Mouse (Mus musculus): ENCODE measurements around the gene Ntrk3. TPM values are rescaled to one million over a fixed set of nuclear protein-coding genes. Genes with fewer than 3 reads are reported as not detected.

Gene Ntrk3
- polyA plus RNA-seq, 1 experiment from 2014 or later = 25.3 TPM

- H3K9me3 ChIP-seq = no peaks in the 10 kb centered on the region
- no peaks in the 10 kb centered on the region for H3K36me3 ChIP-seq (replicated peaks)
- peaks cover 6% of the 10 kb centered on the region; the same call in 1 of the 2 replicates for H3K4me1 ChIP-seq
- no peak overlapping the region for H3K4me2 ChIP-seq
- H3K9ac ChIP-seq = no peak overlapping the region
- ATAC-seq (replicated peaks) = no peak
- H3K27ac ChIP-seq = no peak overlapping the region
- H3K4me3 ChIP-seq = no peak overlapping the region
- H3K27me3 ChIP-seq (replicated peaks) = peaks cover 18% of the 10 kb centered on the region; the same call in 1 of the 2 replicates
- 4% methylated on average over 3 of the region's 3 CpGs for WGBS
Observed at GRCm38 (mm10) chr7:78584499-78584898, 153.3 kb downstream of the Ntrk3 start.

- Histone ChIP-seq H3K9me3 (no peaks in the 10 kb centered on the region), H3K27me3 (replicated peaks) (peaks cover 18% of the 10 kb centered on the region; the same call in 1 of the 2 replicates), H3K4me1 (peaks cover 14% of the 10 kb centered on the region; the same call in 1 of the 2 replicates), H3K27ac (no peak overlapping the region), H3K4me2 (no peak overlapping the region), H3K9ac (no peak overlapping the region), H3K36me3 (replicated peaks) (no peaks in the 10 kb centered on the region), H3K4me3 (no peak overlapping the region)
- 57% methylated on average over 6 of the region's 6 CpGs for WGBS
- no peak for ATAC-seq (replicated peaks)
Observed at GRCm38 (mm10) chr7:78583678-78584077, 154.1 kb downstream of the Ntrk3 start.

- peaks cover 18% of the 10 kb centered on the region; the same call in 1 of the 2 replicates for H3K27me3 ChIP-seq (replicated peaks)
- WGBS = 50% methylated on average over 1 of the region's 1 CpGs
Observed at GRCm38 (mm10) chr7:78581341-78581740, 156.5 kb downstream of the Ntrk3 start.

GRCm38 (mm10) chr7:78579461-78580234 is 158.2 kb downstream of the Ntrk3 start:
- Histone ChIP-seq H3K27ac (peak overlapping the region; percentile 91), H3K36me3 (replicated peaks) (no peaks in the 10 kb centered on the region), H3K9ac (peak overlapping the region; percentile 62), H3K27me3 (replicated peaks) (peaks cover 18% of the 10 kb centered on the region; the same call in 1 of the 2 replicates), H3K4me3 (peak overlapping the region; percentile 67), H3K4me2 (peak overlapping the region; percentile 87), H3K4me1 (peaks cover 35% of the 10 kb centered on the region), H3K9me3 (no peaks in the 10 kb centered on the region)
- ATAC-seq (replicated peaks) = peak; percentile 18; the same call in 1 of the 2 replicates
- 1% methylated on average over 13 of the region's 13 CpGs for WGBS

More at GRCm38 (mm10) chr7:78581341-78581740, 156.5 kb downstream of the Ntrk3 start:
- Histone ChIP-seq H3K27ac (no peak overlapping the region), H3K9ac (no peak overlapping the region), H3K9me3 (no peaks in the 10 kb centered on the region), H3K4me3 (no peak overlapping the region), H3K4me1 (peaks cover 20% of the 10 kb centered on the region), H3K4me2 (no peak overlapping the region), H3K36me3 (replicated peaks) (no peaks in the 10 kb centered on the region)
- ATAC-seq (replicated peaks) = no peak

GRCm38 (mm10) chr7:78578461-78579359 is 159.1 kb downstream of the Ntrk3 start:
- Histone ChIP-seq H3K4me3 (peak overlapping the region; percentile 67), H3K36me3 (replicated peaks) (no peaks in the 10 kb centered on the region), H3K9me3 (no peaks in the 10 kb centered on the region), H3K4me1 (peaks cover 44% of the 10 kb centered on the region), H3K4me2 (peak overlapping the region; percentile 87), H3K27ac (peak overlapping the region; percentile 91), H3K9ac (peak overlapping the region; percentile 62), H3K27me3 (replicated peaks) (peaks cover 16% of the 10 kb centered on the region; the same call in 1 of the 2 replicates)
- WGBS = under 1% methylated on average over 62 of the region's 66 CpGs
- peak; percentile 28 for ATAC-seq (replicated peaks)

- H3K4me2 ChIP-seq = peak overlapping the region; percentile 87
- 0 out of 2 replicates have a peak, but pooled peaks cover 12% of the 10 kb centered on the region for H3K27me3 ChIP-seq (replicated peaks)
- WGBS = under 1% methylated on average over 21 of the region's 23 CpGs
- peak overlapping the region; percentile 62 for H3K9ac ChIP-seq
- no peaks in the 10 kb centered on the region for H3K36me3 ChIP-seq (replicated peaks)
- ATAC-seq (replicated peaks) = peak; percentile 71
- H3K27ac ChIP-seq = peak overlapping the region; percentile 91
- H3K4me1 ChIP-seq = peaks cover 46% of the 10 kb centered on the region
- H3K9me3 ChIP-seq = no peaks in the 10 kb centered on the region
- H3K4me3 ChIP-seq = peak overlapping the region; percentile 67
Observed at GRCm38 (mm10) chr7:78578111-78578460, 159.7 kb downstream of the Ntrk3 start.

- ATAC-seq (replicated peaks) = peak; percentile 49
- H3K4me1 ChIP-seq = peaks cover 46% of the 10 kb centered on the region
- WGBS = under 1% methylated on average over 49 of the region's 49 CpGs
Observed at GRCm38 (mm10) chr7:78577462-78578110, 160.2 kb downstream of the Ntrk3 start.

GRCm38 (mm10) chr7:78576706-78577461 is 160.9 kb downstream of the Ntrk3 start:
- Histone ChIP-seq H3K36me3 (replicated peaks) (no peaks in the 10 kb centered on the region), H3K4me2 (peak overlapping the region; percentile 87), H3K4me3 (peak overlapping the region; percentile 67), H3K27me3 (replicated peaks) (0 out of 2 replicates have a peak, but pooled peaks cover 7% of the 10 kb centered on the region), H3K27ac (peak overlapping the region; percentile 91), H3K9ac (peak overlapping the region; percentile 62), H3K9me3 (no peaks in the 10 kb centered on the region), H3K4me1 (peaks cover 46% of the 10 kb centered on the region)
- peak; percentile 68 for ATAC-seq (replicated peaks)
- WGBS = 1% methylated on average over 35 of the region's 35 CpGs

More at GRCm38 (mm10) chr7:78577462-78578110, 160.2 kb downstream of the Ntrk3 start:
- Histone ChIP-seq H3K4me2 (peak overlapping the region; percentile 87), H3K9ac (peak overlapping the region; percentile 62), H3K27ac (peak overlapping the region; percentile 91), H3K27me3 (replicated peaks) (0 out of 2 replicates have a peak, but pooled peaks cover 10% of the 10 kb centered on the region), H3K4me3 (peak overlapping the region; percentile 67), H3K9me3 (no peaks in the 10 kb centered on the region), H3K36me3 (replicated peaks) (no peaks in the 10 kb centered on the region)

- Histone ChIP-seq H3K27me3 (replicated peaks) (0 out of 2 replicates have a peak, but pooled peaks cover 1% of the 10 kb centered on the region), H3K4me1 (peaks cover 47% of the 10 kb centered on the region), H3K36me3 (replicated peaks) (no peaks in the 10 kb centered on the region), H3K9ac (peak overlapping the region; percentile 62), H3K4me2 (peak overlapping the region; percentile 87), H3K27ac (peak overlapping the region; percentile 91), H3K4me3 (peak overlapping the region; percentile 67), H3K9me3 (no peaks in the 10 kb centered on the region)
- no peak for ATAC-seq (replicated peaks)
- 21% methylated on average over 5 of the region's 5 CpGs for WGBS
Observed at GRCm38 (mm10) chr7:78576169-78576568, 161.6 kb downstream of the Ntrk3 start.

- 13% methylated on average over 3 of the region's 3 CpGs for WGBS
- Histone ChIP-seq H3K27me3 (replicated peaks) (no peaks in the 10 kb centered on the region), H3K4me3 (peak overlapping the region; percentile 67), H3K9me3 (no peaks in the 10 kb centered on the region), H3K27ac (0 out of 2 replicates have a peak overlapping the region, but pooled peaks have one; percentile 91), H3K4me2 (peak overlapping the region; percentile 87), H3K4me1 (peaks cover 52% of the 10 kb centered on the region), H3K9ac (peak overlapping the region; percentile 62), H3K36me3 (replicated peaks) (no peaks in the 10 kb centered on the region)
- ATAC-seq (replicated peaks) = no peak
Observed at GRCm38 (mm10) chr7:78575556-78575955, 162.3 kb downstream of the Ntrk3 start.

- ATAC-seq (replicated peaks) = no peak
- Histone ChIP-seq H3K4me3 (no peak overlapping the region), H3K9ac (no peak overlapping the region), H3K36me3 (replicated peaks) (no peaks in the 10 kb centered on the region), H3K27ac (no peak overlapping the region), H3K27me3 (replicated peaks) (no peaks in the 10 kb centered on the region), H3K4me1 (peaks cover 44% of the 10 kb centered on the region), H3K9me3 (no peaks in the 10 kb centered on the region), H3K4me2 (no peak overlapping the region)
- WGBS = 60% methylated on average over 2 of the region's 2 CpGs
Observed at GRCm38 (mm10) chr7:78571196-78571595, 166.6 kb downstream of the Ntrk3 start.

All from midbrain, embryonic 15.5 days (tissue).